Comparison of ENCODE assay signal across 8 mouse cellular contexts in the genomic region with DNA sequence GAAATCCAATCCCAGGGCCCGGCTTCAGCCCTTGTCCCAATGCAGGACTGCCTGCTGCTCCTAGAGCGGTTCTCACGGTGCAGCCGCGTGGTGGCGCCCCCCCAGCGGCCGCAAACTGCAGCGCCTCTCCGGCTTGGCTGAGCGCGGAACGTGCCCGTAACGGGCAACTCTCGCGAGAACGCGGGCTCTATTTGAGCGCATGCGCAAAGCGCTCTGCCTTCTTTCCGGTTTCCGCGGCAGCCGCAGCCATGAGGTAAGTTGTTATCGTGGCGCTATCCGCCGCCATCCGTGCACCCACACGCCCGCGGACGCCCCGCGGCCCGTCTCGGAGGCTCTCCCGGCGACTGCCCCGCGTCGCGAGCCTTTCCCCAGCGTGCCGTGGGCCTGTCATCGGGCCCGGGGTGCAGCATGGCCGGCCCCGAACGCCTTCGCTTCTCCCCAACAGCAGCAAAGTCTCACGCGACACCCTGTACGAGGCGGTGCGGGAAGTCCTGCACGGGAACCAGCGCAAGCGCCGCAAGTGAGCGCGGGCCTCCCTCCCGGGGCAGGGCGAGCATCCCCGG. TPM values are rescaled to one million over a fixed set of nuclear protein-coding genes. Genes with fewer than 3 reads are reported as not detected.
DNase-seq lines count a peak whose midpoint lies in the region; ATAC-seq lines count a peak whose summit lies in the region.

Gene Rpl10a (plus strand): TSS at position 106 of the 563 bp plus-strand sequence.

- peak; percentile 97 for DNase-seq in adipocyte (ENCODE audit: low spot score)
- DNase-seq in embryo, embryonic 10 days (ENCODE audit: low spot score), result peak; percentile 97
- DNase-seq in gastrocnemius, postnatal 14 days, result peak; percentile 98
- DNase-seq in left cerebral cortex, postnatal 10 days (ENCODE audit: extremely low spot score in 1 of 2, low spot score in 2 of 2), result peak; percentile 96 to 98
- peak; percentile 96 for DNase-seq in right cerebral cortex, postnatal 25 days
- peak; percentile 96 to 98 for DNase-seq in urinary bladder, postnatal 4 days (ENCODE audit: low spot score in 2 of 2)

- peak; percentile 90 for ATAC-seq in inflammation-experienced regulatory T-cells, adult 6 months
- ATAC-seq in megakaryocyte-erythroid progenitor cell, adult 5-6 weeks (replicated peaks; ENCODE audit: low FRiP score, low TSS enrichment, poor library complexity, severe bottlenecking), result peak; percentile 80

- intact Hi-C loops in gastrocnemius, postnatal 14 days (cut with DNase I; ENCODE audit: low total_unique reads), result no loop called here
- intact Hi-C loops in left cerebral cortex, postnatal 10 days (cut with DNase I), result no loop called here

RNA-seq across cellular contexts. Expression of gene Rpl10a, which starts in this region (rescaled TPM):
- total RNA-seq in gastrocnemius, postnatal 14 days (2021), result 100 to 1,000 TPM; 541 to 620 TPM
- 100 to 1,000 TPM; 514 to 941 (median 691) TPM for polyA plus RNA-seq in inflammation-experienced regulatory T-cells, adult 6 months (2017; shearing (Covaris generic))
- total RNA-seq in left cerebral cortex, postnatal 10 days (2021), result 100 to 1,000 TPM; 454 to 468 TPM
- total RNA-seq in megakaryocyte-erythroid progenitor cell, adult 5-6 weeks (2014; fragmentation: Nextera tagmentation), result 3,438 and 3,746 TPM in 2 replicates
- 861 and 1,170 TPM in 2 replicates for total RNA-seq in megakaryocyte-erythroid progenitor cell, adult 5-6 weeks (2017)

Comparison
In these comparisons a context has a peak if more than half of its experiments do, and no peak if none do; other contexts are left out.
1. Peak in every context shown above with its lines: DNase-seq and ATAC-seq.